Mouse (Mus musculus) 3T3-L1 (cell line): ENCODE measurements around the gene Ttll11.

Source experiments
- DNase-seq: peaks from one replicate; pipeline ENCODE4 v3.0.0-alpha.2; 2015; ENCODE audit warnings: low read depth, low spot score

Gene Ttll11

GRCm38 (mm10) chr2:35829136-35829535 is 150.6 kb downstream of the Ttll11 start:
- no peak for DNase-seq

DNA sequence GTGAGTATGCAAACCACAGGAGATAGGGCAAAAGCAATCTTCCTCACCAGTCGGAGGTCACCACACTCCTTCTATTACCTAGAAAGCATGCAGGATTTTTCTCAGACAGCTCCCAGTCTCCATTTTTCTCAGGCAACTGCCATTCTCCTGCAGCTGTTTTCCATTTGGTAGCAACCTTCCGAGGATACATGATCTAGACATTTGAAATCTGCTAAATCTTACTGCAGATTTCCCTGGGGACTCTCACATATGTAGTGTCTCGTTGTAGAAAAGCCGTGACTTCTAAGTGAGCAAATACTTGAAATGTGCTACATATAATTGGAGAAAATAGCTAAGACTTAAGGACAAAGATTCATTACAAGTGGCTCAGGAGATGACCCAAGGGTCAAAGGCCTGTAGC is 151.8 kb downstream of the Ttll11 start:
- no peak for DNase-seq

DNA sequence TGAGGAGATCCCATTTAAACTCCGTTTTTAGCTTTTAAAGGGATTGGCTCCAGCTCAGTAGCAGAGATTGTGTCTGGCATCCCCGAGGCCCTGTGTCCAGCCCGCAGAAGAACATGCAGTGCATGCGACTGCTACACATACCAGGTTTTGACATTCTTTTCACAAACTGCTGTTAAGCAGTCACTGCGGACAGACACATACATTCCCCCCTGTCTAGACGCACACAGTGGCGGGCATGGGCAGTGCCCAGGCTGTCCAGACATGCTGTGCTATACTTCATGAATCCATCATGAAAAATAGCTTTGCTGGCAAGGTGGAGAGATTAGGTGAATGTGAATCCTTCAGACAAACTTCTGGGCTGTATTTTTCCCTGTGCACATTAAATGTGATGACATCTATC is 154.6 kb downstream of the Ttll11 start:
- DNase-seq: no peak

- no peak for DNase-seq
Measured at GRCm38 (mm10) chr2:35823589-35823988, 156.1 kb downstream of the Ttll11 start.

DNA sequence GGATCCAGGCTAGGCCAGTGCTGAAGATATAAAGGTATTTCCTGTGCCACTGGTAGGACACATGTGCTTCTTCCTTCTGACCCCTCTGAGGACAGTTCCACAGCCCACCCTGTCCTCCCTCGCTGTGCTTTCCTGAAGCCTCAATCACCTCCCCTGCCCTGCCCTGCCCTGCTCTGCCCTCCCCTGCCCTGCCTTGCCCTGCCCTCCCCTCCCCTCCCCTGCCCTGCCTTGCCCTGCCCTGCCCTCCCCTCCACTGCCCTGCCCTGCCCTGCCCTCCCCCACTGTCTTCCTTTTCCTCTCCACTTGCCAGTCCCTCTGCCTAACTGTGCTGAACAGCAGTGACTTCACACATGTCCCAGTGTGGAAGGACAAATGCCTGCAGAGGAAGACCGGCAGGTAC is 160.8 kb downstream of the Ttll11 start:
- DNase-seq: no peak

- DNase-seq: no peak
Measured at GRCm38 (mm10) chr2:35816056-35816661, 163.6 kb downstream of the Ttll11 start.

- no peak for DNase-seq
Measured at GRCm38 (mm10) chr2:35812561-35812933, 167.2 kb downstream of the Ttll11 start.

- peak; percentile 30 for DNase-seq
Measured at GRCm38 (mm10) chr2:35811801-35812560, 167.7 kb downstream of the Ttll11 start.

GRCm38 (mm10) chr2:35810027-35810426 is 169.7 kb downstream of the Ttll11 start:
- no peak for DNase-seq

GRCm38 (mm10) chr2:35809141-35809540 is 170.6 kb downstream of the Ttll11 start:
- DNase-seq: no peak

DNA sequence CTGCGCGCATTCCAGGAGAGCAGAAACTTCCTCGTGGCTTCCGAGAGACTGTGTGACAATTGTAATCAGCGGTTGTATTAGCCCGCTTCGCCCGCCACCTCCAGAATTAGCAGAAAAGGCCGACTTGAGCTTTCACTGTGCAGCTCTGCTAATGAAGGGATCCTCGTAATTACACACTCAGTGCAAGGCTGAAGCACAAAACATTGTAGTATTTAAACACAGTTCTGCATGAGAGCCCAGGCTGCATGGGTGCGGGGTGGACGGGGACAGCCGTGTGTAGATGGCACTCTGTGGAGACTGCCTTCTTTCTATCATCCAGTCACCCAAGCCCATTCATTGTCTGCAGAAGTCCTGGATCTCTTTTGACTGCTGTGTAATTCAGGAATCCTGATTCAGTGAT is 173.8 kb downstream of the Ttll11 start:
- no peak for DNase-seq

DNA sequence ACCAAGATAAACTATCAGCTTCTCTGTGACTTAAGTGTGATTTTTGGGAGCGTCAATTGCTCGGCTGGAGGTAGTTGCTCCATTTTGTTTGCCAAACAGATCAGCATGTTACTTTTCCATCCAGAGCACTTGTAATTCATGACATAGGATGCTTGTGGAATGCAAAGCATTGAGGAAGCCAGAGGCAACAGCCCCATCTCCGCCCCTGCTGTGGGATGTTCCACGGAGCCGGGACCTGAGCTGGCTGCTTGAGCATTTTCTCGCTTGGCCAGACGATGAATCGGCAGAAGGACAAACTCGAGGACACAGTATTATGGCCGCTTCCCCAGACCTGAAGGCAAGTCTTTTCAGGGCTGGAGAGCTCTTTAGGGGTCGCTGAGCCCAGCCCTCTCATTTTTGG is 176.6 kb downstream of the Ttll11 start:
- no peak for DNase-seq

GRCm38 (mm10) chr2:35801759-35802158 is 178.0 kb downstream of the Ttll11 start:
- DNase-seq: no peak

- no peak for DNase-seq
Measured at GRCm38 (mm10) chr2:35799073-35799472, 180.6 kb downstream of the Ttll11 start.

DNA sequence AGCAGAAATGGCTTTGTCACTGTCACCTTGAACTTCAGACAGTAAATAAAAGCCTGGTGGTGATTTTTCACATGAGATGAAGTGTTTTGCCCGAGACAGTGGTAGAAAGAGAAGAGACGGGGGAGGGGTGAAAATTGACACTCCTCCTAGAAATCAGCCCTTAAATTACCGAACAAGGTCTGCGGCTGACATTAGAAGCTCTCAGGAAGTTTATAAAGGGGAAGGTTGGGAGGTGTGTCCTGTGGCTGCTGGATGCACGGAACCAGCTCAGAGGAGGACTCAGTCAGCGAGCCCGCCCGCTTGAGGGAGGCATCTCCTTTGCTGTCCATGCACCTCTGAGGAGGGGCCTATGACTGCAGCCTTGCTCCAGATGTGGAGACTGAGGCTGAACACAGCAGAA is 181.7 kb downstream of the Ttll11 start:
- DNase-seq: no peak

- DNase-seq: no peak
Measured at GRCm38 (mm10) chr2:35789362-35790326, 190.1 kb downstream of the Ttll11 start.

- DNase-seq: no peak
Measured at GRCm38 (mm10) chr2:35785877-35786276, 193.8 kb downstream of the Ttll11 start.

GRCm38 (mm10) chr2:35783368-35783767 is 196.3 kb downstream of the Ttll11 start:
- DNase-seq: no peak

- DNase-seq: no peak
Measured at GRCm38 (mm10) chr2:35779266-35779665, 200.4 kb downstream of the Ttll11 start.

DNA sequence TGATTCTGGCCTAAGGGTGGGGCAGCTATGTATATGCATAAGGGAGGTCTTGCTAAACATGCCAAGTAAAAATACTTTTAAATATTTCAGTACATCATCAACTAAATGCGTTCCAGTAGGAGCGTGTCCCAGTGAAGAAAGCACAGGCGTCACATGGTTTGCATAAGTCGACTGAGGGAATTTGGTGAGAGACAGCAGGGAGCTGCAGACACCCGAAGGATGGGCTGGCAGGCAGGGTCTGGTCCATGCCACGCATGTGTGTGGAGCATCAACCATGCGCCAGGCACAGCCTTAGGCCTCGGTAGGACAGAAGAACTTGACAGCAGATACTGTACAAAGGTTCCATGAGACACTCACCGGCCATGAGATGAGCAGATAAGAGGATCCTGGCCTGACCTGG is 202.8 kb downstream of the Ttll11 start:
- DNase-seq: no peak

- DNase-seq: no peak
Measured at GRCm38 (mm10) chr2:35775651-35776055, 204.1 kb downstream of the Ttll11 start.

DNA sequence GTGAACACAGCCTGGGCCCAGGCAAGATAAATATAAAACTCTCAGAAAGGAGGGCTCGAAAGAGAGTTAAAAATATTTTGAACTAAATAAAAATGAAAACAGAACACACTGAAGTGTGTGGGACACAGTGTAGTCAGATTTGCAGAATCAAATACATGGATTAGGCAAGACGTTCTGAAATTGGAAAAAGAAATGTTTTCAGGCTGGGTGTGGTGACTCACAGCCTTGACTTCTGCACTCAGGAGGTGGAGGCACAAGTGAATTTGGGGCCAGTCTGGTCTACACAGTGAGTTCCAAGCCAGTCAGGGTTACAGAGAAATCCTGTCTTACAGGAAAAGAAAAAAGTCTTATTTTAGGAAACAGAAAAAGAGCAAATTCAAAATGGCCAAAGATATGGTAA is 209.2 kb downstream of the Ttll11 start:
- no peak for DNase-seq
